Mouse (Mus musculus): ENCODE measurements around the gene Fig4.

DNA sequence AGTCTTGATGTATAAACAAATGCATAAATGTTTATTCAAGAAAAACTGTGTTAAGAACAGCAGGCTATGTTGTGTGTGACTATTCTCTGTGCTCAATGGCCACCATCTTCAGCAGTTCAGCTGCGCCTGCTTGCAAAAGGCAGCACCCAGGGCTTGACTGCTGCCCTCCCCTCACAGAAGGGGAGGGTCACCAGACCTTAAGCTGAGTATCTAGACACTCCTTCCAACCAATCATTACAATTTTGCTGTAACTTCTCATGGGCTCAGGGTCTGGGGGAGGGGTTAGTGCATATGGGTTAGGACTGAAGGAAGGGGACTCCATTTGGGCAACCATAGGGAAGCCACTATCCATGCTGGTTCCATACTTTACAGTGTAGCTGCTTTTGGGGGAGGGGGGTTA is 24.3 kb downstream of the Fig4 start:
- no peak for TF ChIP-seq POLR2A (IDR thresholded peaks at IDR 0.05; ENCODE audit: insufficient read depth, low read depth, low read length)
- no peak for TF ChIP-seq CTCF (IDR thresholded peaks at IDR 0.05; ENCODE audit: insufficient read depth, low read depth, low read length)

All from olfactory bulb, adult 2 months (tissue).